Mouse (Mus musculus) cerebellum, adult 2 months (tissue): Measurements from ENCODE around the gene Dot1l. TPM values are rescaled to one million over a fixed set of nuclear protein-coding genes. Genes with fewer than 3 reads are reported as not detected.

Source experiments
- DNase-seq, 2 experiments: peaks; one replicate each; pipeline ENCODE4 v3.0.0; 2021
- H3K27ac ChIP-seq: fragments of 200-500 bp; 2 replicates; pipeline ENCODE4 v1.5.1; 2012; ENCODE audit warnings: low read length, control low read depth, inconsistent platforms; ENCODE audit not compliant: insufficient read depth
- H3K27me3 ChIP-seq: fragments of 200-500 bp; 2 replicates; pipeline ENCODE4 v1.6.1; 2012; ENCODE audit warnings: inconsistent platforms, mild to moderate bottlenecking, low read length, moderate library complexity; ENCODE audit not compliant: control insufficient read depth, insufficient read depth
- H3K4me1 ChIP-seq: fragments of 200-500 bp; 2 replicates; pipeline ENCODE4 v1.6.1; 2011; ENCODE audit warnings: low read length; ENCODE audit not compliant: control insufficient read depth, insufficient read depth
- H3K4me3 ChIP-seq: fragments of 200-500 bp; replicated peaks from 2 replicates; pipeline ENCODE3; 2011; ENCODE audit warnings: mild to moderate bottlenecking, low read depth, low read length, control low read depth; ENCODE audit not compliant: insufficient read depth
- CTCF ChIP-seq: fragments of 200-500 bp; IDR thresholded peaks from 2 replicates; pipeline ENCODE4 v1.5.1; 2011; ENCODE audit warnings: low read depth, mild to moderate bottlenecking, control low read depth, low read length, moderate library complexity, borderline replicate concordance; ENCODE audit not compliant: insufficient read depth
- POLR2A ChIP-seq: fragments of 200-500 bp; IDR thresholded peaks from 2 replicates; pipeline ENCODE4 v1.6.1; 2011; ENCODE audit warnings: low read length, control low read depth, borderline replicate concordance; ENCODE audit not compliant: insufficient read depth
- WGBS: fragments of 180-500 bp; shearing (Covaris S2); methylation state at CpG from one replicate; pipeline ENCODE4 v1.1.7; 2018; 5-methylcytosine and 5-hydroxymethylcytosine counted together
- polyA plus RNA-seq: library from polyadenylated mRNA; depleted of rRNA; stranded (reverse); fragments of >200 nt; gene quantifications from 2 replicates; pipeline ENCODE4 v1.2.3, GENCODE M21; 2012; rRNA removed

Gene Dot1l
- polyA plus RNA-seq, 1 experiment: 101 TPM

- H3K4me1 ChIP-seq: peaks cover 45% of the 10 kb centered on the region
- no peaks in the 10 kb centered on the region for H3K27me3 ChIP-seq
- H3K4me3 ChIP-seq: peak overlapping the region; percentile 75
- peak overlapping the region; percentile 48 for H3K27ac ChIP-seq
- TF ChIP-seq CTCF: no peak
- no peak for TF ChIP-seq POLR2A
- 3% methylated on average over 32 of the region's 32 CpGs for WGBS
- peak in 1 of 2 experiments; percentile 49 for DNase-seq
Observed at GRCm38 (mm10) chr10:80843087-80843930, 88.3 kb downstream of the Dot1l start.

- WGBS: 2% methylated on average over 39 of the region's 51 CpGs
- Histone ChIP-seq H3K4me3 (peak within 1 kb of the TSS; percentile 75), H3K27ac (peak within 1 kb of the TSS; percentile 48), H3K27me3 (no peaks in the 10 kb centered on the region), H3K4me1 (peaks cover 40% of the 10 kb centered on the region)
- TF ChIP-seq CTCF (no peak), POLR2A (peak; percentile 63; the same call in 1 of the 2 replicates)
- DNase-seq: peak; percentile 80 to 84
Observed at GRCm38 (mm10) chr10:80843931-80844547, 89.0 kb downstream of the Dot1l start, which contains the start of gene Lingo3. Gene Lingo3, minus strand, starts transcription at chr10:80844039.

Other genes with a start within 250 kb of the Dot1l start
- 0.30 and 0.52 TPM in 2 replicates for gene Atp8b3, start 216.1 kb upstream of the Dot1l start, polyA plus RNA-seq
- gene Rexo1, start 193.6 kb upstream of the Dot1l start, polyA plus RNA-seq: 44.4 and 47.5 TPM in 2 replicates
- gene Klf16, start 177.9 kb upstream of the Dot1l start, polyA plus RNA-seq: 9.5 and 10.6 TPM in 2 replicates
- 230 and 232 TPM in 2 replicates for gene Abhd17a, start 164.9 kb upstream of the Dot1l start, polyA plus RNA-seq
- 57.9 and 62.0 TPM in 2 replicates for gene Scamp4, start 152.3 kb upstream of the Dot1l start, polyA plus RNA-seq
- 7.0 and 7.5 TPM in 2 replicates for gene Adat3, start 152.3 kb upstream of the Dot1l start, polyA plus RNA-seq
- 3.5 and 4.2 TPM in 2 replicates for gene Gm49322, start 149.2 kb upstream of the Dot1l start, polyA plus RNA-seq
- gene Csnk1g2, start 132.4 kb upstream of the Dot1l start, polyA plus RNA-seq: 208 and 218 TPM in 2 replicates
- gene Btbd2, start 98.1 kb upstream of the Dot1l start, polyA plus RNA-seq: 106 and 108 TPM in 2 replicates
- 59.3 and 64.4 TPM in 2 replicates for gene Mknk2, start 77.1 kb upstream of the Dot1l start, polyA plus RNA-seq
- 12.6 and 14.2 TPM in 2 replicates for gene Mob3a, start 53.2 kb upstream of the Dot1l start, polyA plus RNA-seq
- 112 and 117 TPM in 2 replicates for gene Izumo4, start 53.0 kb upstream of the Dot1l start, polyA plus RNA-seq
- 175 and 189 TPM in 2 replicates for gene Ap3d1, start 12.9 kb upstream of the Dot1l start, polyA plus RNA-seq
- gene Sf3a2, start 43.0 kb downstream of the Dot1l start, polyA plus RNA-seq: 52.0 and 66.4 TPM in 2 replicates
- 106 and 122 TPM in 2 replicates for gene Plekhj1, start 43.4 kb downstream of the Dot1l start, polyA plus RNA-seq
- gene Amh, start 50.0 kb downstream of the Dot1l start, polyA plus RNA-seq: 3.0 and 4.3 TPM in 2 replicates
- 0.27 and 0.38 TPM in 2 replicates for gene Jsrp1, start 58.3 kb downstream of the Dot1l start, polyA plus RNA-seq
- gene Oaz1, start 71.5 kb downstream of the Dot1l start, polyA plus RNA-seq: 776 and 779 TPM in 2 replicates
- 54.4 and 69.1 TPM in 2 replicates for gene Lingo3, start 88.8 kb downstream of the Dot1l start, polyA plus RNA-seq
- gene Lsm7, start 100.0 kb downstream of the Dot1l start, polyA plus RNA-seq: 213 and 215 TPM in 2 replicates
- gene Sppl2b, start 100.1 kb downstream of the Dot1l start, polyA plus RNA-seq: 123 and 132 TPM in 2 replicates
- 0.41 and 0.74 TPM in 2 replicates for gene Tmprss9, start 116.6 kb downstream of the Dot1l start, polyA plus RNA-seq
- gene Timm13, start 145.8 kb downstream of the Dot1l start, polyA plus RNA-seq: 208 and 217 TPM in 2 replicates
- gene Lmnb2, start 163.0 kb downstream of the Dot1l start, polyA plus RNA-seq: 39.0 and 42.8 TPM in 2 replicates
- 30.6 and 33.3 TPM in 2 replicates for gene Gadd45b, start 174.9 kb downstream of the Dot1l start, polyA plus RNA-seq